Mouse (Mus musculus) stomach, embryonic 14.5 days (tissue): ENCODE data around the gene Aldh1l2. TPM values are rescaled to one million over a fixed set of nuclear protein-coding genes. Genes with fewer than 3 reads are reported as not detected.

ENCODE experiments used
- ATAC-seq: fragments of 200-750 bp; cut with Nextera tagmentation; 2 replicates; pipeline ENCODE4 v1.8.0; 2017; ENCODE audit warnings: low read depth, moderate TSS enrichment; ENCODE audit not compliant: insufficient number of reproducible peaks, insufficient read depth, low FRiP score
- H3K27ac ChIP-seq: fragments of 300-500 bp; sonication (generic); 2 replicates; pipeline ENCODE4 v1.5.1; 2014; ENCODE audit warnings: mild to moderate bottlenecking, low read length, moderate library complexity, mixed read lengths
- H3K27me3 ChIP-seq: fragments of 300-500 bp; sonication (generic); 2 replicates; pipeline ENCODE4 v1.6.1; 2014; ENCODE audit warnings: low read length, control low read depth, mixed read lengths; ENCODE audit not compliant: control insufficient read depth, insufficient read depth
- H3K36me3 ChIP-seq: fragments of 300-500 bp; sonication (generic); 2 replicates; pipeline ENCODE4 v1.6.1; 2014; ENCODE audit warnings: mild to moderate bottlenecking, control low read depth, low read length, moderate library complexity, mixed read lengths; ENCODE audit not compliant: control insufficient read depth, insufficient read depth
- H3K4me1 ChIP-seq: fragments of 300-500 bp; sonication (generic); 2 replicates; pipeline ENCODE4 v1.6.1; 2014; ENCODE audit warnings: low read length, control low read depth, mixed read lengths; ENCODE audit not compliant: control insufficient read depth, insufficient read depth
- H3K4me2 ChIP-seq: fragments of 300-500 bp; sonication (generic); replicated peaks from 2 replicates; pipeline ENCODE4 v1.6.1; 2014; ENCODE audit warnings: low read depth, low read length, control low read depth
- H3K4me3 ChIP-seq: fragments of 300-500 bp; sonication (generic); 2 replicates; pipeline ENCODE4 v1.5.1; 2014; ENCODE audit warnings: low read depth, low read length, control low read depth
- H3K9ac ChIP-seq: fragments of 300-500 bp; sonication (generic); replicated peaks from 2 replicates; pipeline ENCODE4 v1.6.1; 2014; ENCODE audit warnings: low read depth, mild to moderate bottlenecking, control low read depth, low read length, moderate library complexity, mixed read lengths
- H3K9me3 ChIP-seq: fragments of 300-500 bp; sonication (generic); 2 replicates; pipeline ENCODE4 v1.6.1; 2016; ENCODE audit warnings: low read depth, low read length, control low read depth; ENCODE audit not compliant: control insufficient read depth
- WGBS: fragments of 180-500 bp; shearing (Covaris S2); extraction: QIAGEN DNeasy Blood & Tissue Kit; methylation state at CpG from one replicate; pipeline ENCODE4 v1.1.7; 2014; 5-methylcytosine and 5-hydroxymethylcytosine counted together
- polyA plus RNA-seq: library from polyadenylated mRNA; unstranded; fragments of >200 nt; fragmentation: Nextera tagmentation; extraction: Ambion mirVana; gene quantifications from 2 replicates; pipeline ENCODE4 v1.2.1, GENCODE M21; 2014

Gene Aldh1l2
- polyA plus RNA-seq = 2.2 and 2.3 TPM in 2 replicates

- Histone ChIP-seq H3K4me3 (peak within 1 kb of the TSS; percentile 33), H3K27ac (no peak within 1 kb of the TSS), H3K9ac (peak within 1 kb of the TSS; percentile 25; the same call in 1 of the 2 replicates), H3K36me3 (no peaks in the 10 kb centered on the region), H3K9me3 (no peaks in the 10 kb centered on the region), H3K27me3 (no peaks in the 10 kb centered on the region), H3K4me2 (peak within 1 kb of the TSS; percentile 94), H3K4me1 (no peaks in the 10 kb centered on the region)
- WGBS = under 1% methylated on average over 21 of the region's 21 CpGs
- peak; percentile 94 for ATAC-seq
These were observed at the start of gene Aldh1l2 for GRCm38 (mm10) chr10:83533910-83534283. TSS of gene Aldh1l2 (minus strand) at chr10:83534140.

- H3K4me1 ChIP-seq = no peaks in the 10 kb centered on the region
- 95% methylated on average over 7 of the region's 7 CpGs for WGBS
- ATAC-seq = no peak
- peaks cover 75% of the 10 kb centered on the region for H3K36me3 ChIP-seq
- no peaks in the 10 kb centered on the region for H3K27me3 ChIP-seq
- no peak overlapping the region for H3K27ac ChIP-seq
- no peak overlapping the region for H3K9ac ChIP-seq
- H3K4me3 ChIP-seq = no peak overlapping the region
- H3K9me3 ChIP-seq = no peaks in the 10 kb centered on the region
- no peak overlapping the region for H3K4me2 ChIP-seq
These were observed 31.8 kb upstream of the Aldh1l2 start for GRCm38 (mm10) chr10:83565449-83566441.

GRCm38 (mm10) chr10:83563005-83563404, 29.1 kb upstream of the Aldh1l2 start:
- Histone ChIP-seq H3K4me1 (no peaks in the 10 kb centered on the region), H3K4me3 (no peak overlapping the region), H3K9me3 (no peaks in the 10 kb centered on the region), H3K36me3 (peaks cover 72% of the 10 kb centered on the region), H3K4me2 (no peak overlapping the region), H3K27me3 (no peaks in the 10 kb centered on the region), H3K27ac (no peak overlapping the region), H3K9ac (no peak overlapping the region)
- no peak for ATAC-seq

- H3K36me3 ChIP-seq = peaks cover 18% of the 10 kb centered on the region; the same call in 1 of the 2 replicates
- H3K4me3 ChIP-seq = peak overlapping the region; percentile 86; the same call in 1 of the 2 replicates
- peaks cover 3% of the 10 kb centered on the region; the same call in 1 of the 2 replicates for H3K4me1 ChIP-seq
- WGBS = 66% methylated on average over 3 of the region's 3 CpGs
- peak overlapping the region; percentile 61; the same call in 1 of the 2 replicates for H3K4me2 ChIP-seq
- no peak overlapping the region for H3K27ac ChIP-seq
- H3K9me3 ChIP-seq = no peaks in the 10 kb centered on the region
- ATAC-seq = no peak
- H3K9ac ChIP-seq = no peak overlapping the region
- no peaks in the 10 kb centered on the region for H3K27me3 ChIP-seq
These were observed 11.4 kb upstream of the Aldh1l2 start for GRCm38 (mm10) chr10:83545341-83545740.

- no peaks in the 10 kb centered on the region for H3K27me3 ChIP-seq
- WGBS = under 1% methylated on average over 30 of the region's 41 CpGs
- H3K36me3 ChIP-seq = peaks cover 8% of the 10 kb centered on the region; the same call in 1 of the 2 replicates
- peak overlapping the region; percentile 61 for H3K4me2 ChIP-seq
- H3K9ac ChIP-seq = peak overlapping the region; percentile 84
- peak overlapping the region; percentile 88 for H3K27ac ChIP-seq
- H3K9me3 ChIP-seq = no peaks in the 10 kb centered on the region
- H3K4me1 ChIP-seq = peaks cover 3% of the 10 kb centered on the region; the same call in 1 of the 2 replicates
- peak; percentile 92 for ATAC-seq
- H3K4me3 ChIP-seq = peak overlapping the region; percentile 86
These were observed 10.2 kb upstream of the Aldh1l2 start for GRCm38 (mm10) chr10:83544103-83544479.

- WGBS = 2% methylated on average over 46 of the region's 49 CpGs
- H3K9ac ChIP-seq = peak within 1 kb of the TSS; percentile 84
- no peaks in the 10 kb centered on the region for H3K27me3 ChIP-seq
- H3K36me3 ChIP-seq = peaks cover 8% of the 10 kb centered on the region; the same call in 1 of the 2 replicates
- peaks cover 3% of the 10 kb centered on the region; the same call in 1 of the 2 replicates for H3K4me1 ChIP-seq
- peak; percentile 99 for ATAC-seq
- no peaks in the 10 kb centered on the region for H3K9me3 ChIP-seq
- H3K27ac ChIP-seq = peak within 1 kb of the TSS; percentile 88
- H3K4me2 ChIP-seq = peak within 1 kb of the TSS; percentile 61
- peak within 1 kb of the TSS; percentile 86 for H3K4me3 ChIP-seq
These were observed 9.6 kb upstream of the Aldh1l2 start, which contains the start of gene Washc4 for GRCm38 (mm10) chr10:83543439-83544102. TSS of gene Washc4 (plus strand) at chr10:83543752.

- H3K9ac ChIP-seq = no peak overlapping the region
- no peaks in the 10 kb centered on the region for H3K9me3 ChIP-seq
- 80% methylated on average over 7 of the region's 7 CpGs for WGBS
- H3K27me3 ChIP-seq = no peaks in the 10 kb centered on the region
- peaks cover 3% of the 10 kb centered on the region; the same call in 1 of the 2 replicates for H3K4me1 ChIP-seq
- no peak for ATAC-seq
- no peaks in the 10 kb centered on the region for H3K36me3 ChIP-seq
- no peak overlapping the region for H3K4me2 ChIP-seq
- H3K27ac ChIP-seq = no peak overlapping the region
- H3K4me3 ChIP-seq = no peak overlapping the region
These were observed 8.3 kb upstream of the Aldh1l2 start for GRCm38 (mm10) chr10:83542241-83542640.

- H3K4me3 ChIP-seq = no peak overlapping the region
- no peak overlapping the region for H3K27ac ChIP-seq
- H3K36me3 ChIP-seq = no peaks in the 10 kb centered on the region
- no peaks in the 10 kb centered on the region; the same call in 1 of the 2 replicates for H3K4me1 ChIP-seq
- WGBS = 31% methylated on average over 3 of the region's 3 CpGs
- H3K9ac ChIP-seq = no peak overlapping the region
- H3K9me3 ChIP-seq = no peaks in the 10 kb centered on the region
- H3K4me2 ChIP-seq = no peak overlapping the region
- ATAC-seq = no peak
- H3K27me3 ChIP-seq = no peaks in the 10 kb centered on the region
These were observed 6.2 kb upstream of the Aldh1l2 start for GRCm38 (mm10) chr10:83540092-83540491.
